Mouse (Mus musculus): ENCODE results near the gene Olfr1295.

The Olfr1295 gene

GRCm38 (mm10) chr2:111569581-111569980, at the start of gene Olfr1295:
Gene Olfr1295 (minus strand): TSS chr2:111569681.
- DNase-seq, result no peak

DNA sequence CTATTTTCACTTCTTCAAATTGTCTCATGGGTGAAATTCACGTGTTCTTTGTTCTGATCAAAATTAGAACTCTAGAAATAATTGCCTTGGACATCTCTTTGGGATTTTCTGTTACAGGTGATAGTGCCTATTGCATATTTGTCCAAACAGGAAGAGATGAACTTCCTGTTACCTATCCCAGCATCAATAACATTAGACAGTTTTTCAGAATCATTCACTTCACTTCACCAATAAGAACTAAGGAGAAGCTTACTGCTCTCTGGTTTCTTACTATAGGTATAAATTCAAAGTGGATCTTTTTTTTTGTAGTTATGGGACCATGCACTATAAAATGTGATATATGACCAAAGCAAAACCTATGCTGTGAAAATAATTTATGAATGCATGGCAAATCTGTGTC, 29.3 kb downstream of the Olfr1295 start, which contains the start of gene Olfr1294:
Gene Olfr1294, minus strand, starts transcription at position 101 of the 400 bp plus-strand sequence.
- DNase-seq, result no peak

DNA sequence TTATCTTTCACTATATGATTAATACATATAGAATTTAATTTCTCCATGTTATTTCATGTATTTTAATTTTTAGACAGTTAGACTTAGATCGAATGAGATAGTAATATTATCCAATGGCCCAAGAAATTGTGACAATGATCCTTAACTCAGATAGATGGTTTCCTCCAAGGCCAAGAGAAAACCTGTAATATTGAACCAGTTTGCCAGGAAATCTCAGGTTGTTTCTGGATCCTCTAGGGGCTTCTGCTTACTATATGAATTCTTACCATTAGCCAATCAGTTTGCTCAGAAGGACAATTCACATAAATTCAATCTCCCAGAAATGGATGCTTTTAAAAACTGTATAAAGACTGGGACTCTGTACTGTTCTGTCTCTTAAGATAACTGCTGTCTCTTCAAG, 44.6 kb downstream of the Olfr1295 start, which contains the start of gene Olfr1293-ps:
Gene Olfr1293-ps, plus strand, starts transcription at position 301 of the 400 bp plus-strand sequence.
- no peak for DNase-seq

DNA sequence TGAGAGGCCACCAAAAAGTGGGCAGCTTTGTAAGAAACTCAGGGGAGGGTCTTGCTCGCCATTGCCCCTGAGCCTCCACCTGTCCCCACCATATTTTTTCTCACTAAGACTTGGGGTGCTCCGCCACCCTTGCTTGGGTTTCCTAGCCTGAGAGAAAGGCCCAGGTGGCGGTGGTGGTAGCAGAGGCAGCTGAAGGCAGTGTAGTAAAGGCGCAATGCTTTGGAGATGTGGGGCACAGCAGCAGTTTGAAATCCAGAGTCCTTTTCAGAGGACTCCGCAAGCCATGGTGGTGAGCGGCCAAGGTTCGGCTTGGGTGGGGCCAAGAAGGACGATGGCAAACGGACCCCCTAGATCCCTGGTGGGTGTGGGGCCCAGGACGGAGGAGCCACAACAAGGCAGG, 52.0 kb downstream of the Olfr1295 start:
- DNase-seq, result no peak

Measured in cerebellum, postnatal 25 days (tissue).